Mouse (Mus musculus) kidney, embryonic 16.5 days (tissue): ENCODE results near the gene Bach2. TPM values are rescaled to one million over a fixed set of nuclear protein-coding genes. Genes with fewer than 3 reads are reported as not detected.
A peak's percentile ranks its signal among the peaks of the same experiment; 100 is the strongest.

Source experiments
- ATAC-seq: fragments of 200-750 bp; cut with Nextera tagmentation; 2 replicates; pipeline ENCODE4 v1.8.0; 2017; ENCODE audit warnings: moderate TSS enrichment; ENCODE audit not compliant: low FRiP score, low TSS enrichment
- H3K27ac ChIP-seq: fragments of 300-500 bp; sonication (generic); 2 replicates; pipeline ENCODE4 v1.5.1; 2014; ENCODE audit warnings: low read length
- H3K27me3 ChIP-seq: fragments of 300-500 bp; sonication (generic); 2 replicates; pipeline ENCODE4 v1.6.1; 2014; ENCODE audit warnings: low read length, control low read depth, mixed read lengths; ENCODE audit not compliant: insufficient read depth
- H3K36me3 ChIP-seq: fragments of 300-500 bp; sonication (generic); 2 replicates; pipeline ENCODE4 v1.6.1; 2014; ENCODE audit warnings: low read length, control low read depth, mixed read lengths; ENCODE audit not compliant: insufficient read depth
- H3K4me1 ChIP-seq: fragments of 300-500 bp; sonication (generic); 2 replicates; pipeline ENCODE4 v1.6.1; 2014; ENCODE audit warnings: low read length, control low read depth, mixed read lengths; ENCODE audit not compliant: insufficient read depth
- H3K4me2 ChIP-seq: fragments of 300-500 bp; sonication (generic); replicated peaks from 2 replicates; pipeline ENCODE4 v1.6.1; 2014; ENCODE audit warnings: low read depth, low read length
- H3K4me3 ChIP-seq: fragments of 300-500 bp; sonication (generic); 2 replicates; pipeline ENCODE4 v1.5.1; 2014; ENCODE audit warnings: mild to moderate bottlenecking, low read length
- H3K9ac ChIP-seq: fragments of 300-500 bp; sonication (generic); replicated peaks from 2 replicates; pipeline ENCODE4 v1.6.1; 2014; ENCODE audit warnings: low read length
- H3K9me3 ChIP-seq: fragments of 300-500 bp; sonication (generic); 2 replicates; pipeline ENCODE4 v1.6.1; 2016; ENCODE audit warnings: low read length, control low read depth
- WGBS: fragments of 180-500 bp; shearing (Covaris S2); extraction: QIAGEN DNeasy Blood & Tissue Kit; methylation state at CpG from one replicate; pipeline ENCODE4 v1.1.7; 2014; 5-methylcytosine and 5-hydroxymethylcytosine counted together
- polyA plus RNA-seq: library from polyadenylated mRNA; unstranded; fragments of >200 nt; fragmentation: Nextera tagmentation; extraction: Ambion mirVana; gene quantifications from 2 replicates; pipeline ENCODE4 v1.2.1, GENCODE M21; 2015

The Bach2 gene
- polyA plus RNA-seq, 1 experiment from 2014 or later, result 7.9 TPM

- H3K27me3 ChIP-seq, result no peaks in the 10 kb centered on the region
- H3K36me3 ChIP-seq, result no peaks in the 10 kb centered on the region
- H3K9me3 ChIP-seq, result no peaks in the 10 kb centered on the region
- peaks cover 55% of the 10 kb centered on the region for H3K4me1 ChIP-seq
- H3K4me2 ChIP-seq, result peak overlapping the region; percentile 45
- peak; percentile 49 for ATAC-seq
- no peak overlapping the region for H3K4me3 ChIP-seq
- peak overlapping the region; percentile 87 for H3K27ac ChIP-seq
- 36% methylated on average over 5 of the region's 5 CpGs for WGBS
- H3K9ac ChIP-seq, result peak overlapping the region; percentile 42; the same call in 1 of the 2 replicates
Measured at GRCm38 (mm10) chr4:32302668-32303067, 64.1 kb downstream of the Bach2 start.

DNA sequence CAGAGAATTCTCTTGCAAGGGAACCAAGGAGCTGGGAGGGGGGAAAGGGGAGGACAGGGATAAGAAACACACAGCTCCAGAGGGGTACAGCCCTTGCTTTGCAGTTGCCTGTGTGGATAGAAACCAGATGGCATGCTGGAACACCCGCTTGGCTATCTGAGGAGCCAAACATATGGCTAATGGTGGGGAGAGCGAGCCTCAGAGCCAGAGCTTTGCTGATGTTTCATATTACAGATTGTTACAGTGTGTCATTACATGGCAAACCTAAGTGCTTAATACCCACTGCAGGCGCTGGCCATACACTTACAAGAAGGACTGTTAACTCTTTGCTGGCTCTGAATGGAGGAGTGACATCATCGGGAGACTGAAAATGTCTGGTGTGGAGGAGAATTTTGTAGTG lies 64.5 kb downstream of the Bach2 start:
- Histone ChIP-seq H3K4me3 (no peak overlapping the region; the same call in 1 of the 2 replicates), H3K4me2 (peak overlapping the region; percentile 45), H3K27ac (peak overlapping the region; percentile 87), H3K9me3 (no peaks in the 10 kb centered on the region), H3K9ac (peak overlapping the region; percentile 42), H3K36me3 (no peaks in the 10 kb centered on the region), H3K4me1 (peaks cover 55% of the 10 kb centered on the region), H3K27me3 (no peaks in the 10 kb centered on the region)
- 7% methylated on average over 4 of the region's 4 CpGs for WGBS
- ATAC-seq, result peak; percentile 70

DNA sequence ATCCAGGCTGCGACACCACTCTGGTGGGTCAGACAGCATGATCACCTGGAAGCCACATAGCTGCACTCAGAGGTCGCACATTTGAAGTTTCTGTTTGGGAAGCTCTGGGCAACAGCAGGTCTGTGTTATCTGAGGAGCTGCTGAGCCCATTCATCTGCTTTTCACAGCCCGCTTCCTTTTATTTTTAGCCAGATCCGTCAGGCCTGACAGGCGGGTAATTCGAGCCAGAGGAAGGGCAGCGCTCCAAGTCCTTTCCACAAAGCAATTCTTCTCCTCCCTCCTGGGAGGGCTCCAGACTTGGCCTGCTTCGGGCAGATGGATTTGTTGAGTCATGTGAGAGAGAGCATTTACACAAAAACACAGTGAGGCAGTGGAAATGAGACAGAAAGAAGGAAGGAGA lies 65.1 kb downstream of the Bach2 start:
- peak overlapping the region; percentile 42; the same call in 1 of the 2 replicates for H3K9ac ChIP-seq
- H3K36me3 ChIP-seq, result no peaks in the 10 kb centered on the region
- WGBS, result under 1% methylated on average over 8 of the region's 8 CpGs
- ATAC-seq, result peak; percentile 83
- peak overlapping the region; percentile 45 for H3K4me2 ChIP-seq
- no peaks in the 10 kb centered on the region for H3K9me3 ChIP-seq
- peak overlapping the region; percentile 87 for H3K27ac ChIP-seq
- peaks cover 56% of the 10 kb centered on the region for H3K4me1 ChIP-seq
- H3K4me3 ChIP-seq, result no peak overlapping the region
- no peaks in the 10 kb centered on the region for H3K27me3 ChIP-seq

- Histone ChIP-seq H3K27me3 (no peaks in the 10 kb centered on the region), H3K9ac (no peak overlapping the region), H3K4me2 (peak overlapping the region; percentile 11), H3K36me3 (no peaks in the 10 kb centered on the region), H3K27ac (peak overlapping the region; percentile 90), H3K4me1 (peaks cover 53% of the 10 kb centered on the region), H3K4me3 (no peak overlapping the region), H3K9me3 (no peaks in the 10 kb centered on the region)
- WGBS, result 22% methylated on average over 6 of the region's 6 CpGs
- peak; percentile 39; the same call in 1 of the 2 replicates for ATAC-seq
Measured at GRCm38 (mm10) chr4:32304221-32304703, 65.7 kb downstream of the Bach2 start.

- Histone ChIP-seq H3K4me2 (peak overlapping the region; percentile 11; the same call in 1 of the 2 replicates), H3K9me3 (no peaks in the 10 kb centered on the region), H3K9ac (no peak overlapping the region), H3K27ac (peak overlapping the region; percentile 90), H3K27me3 (no peaks in the 10 kb centered on the region), H3K4me3 (no peak overlapping the region), H3K4me1 (peaks cover 53% of the 10 kb centered on the region), H3K36me3 (no peaks in the 10 kb centered on the region)
- ATAC-seq, result no peak
- 34% methylated on average over 18 of the region's 18 CpGs for WGBS
Measured at GRCm38 (mm10) chr4:32305036-32305615, 66.5 kb downstream of the Bach2 start.

- H3K4me1 ChIP-seq, result peaks cover 53% of the 10 kb centered on the region
- 74% methylated on average over 6 of the region's 6 CpGs for WGBS
- no peaks in the 10 kb centered on the region for H3K36me3 ChIP-seq
- no peak overlapping the region for H3K4me3 ChIP-seq
- no peak overlapping the region for H3K9ac ChIP-seq
- no peaks in the 10 kb centered on the region for H3K27me3 ChIP-seq
- no peaks in the 10 kb centered on the region for H3K9me3 ChIP-seq
- ATAC-seq, result no peak
- peak overlapping the region; percentile 47 for H3K27ac ChIP-seq
- H3K4me2 ChIP-seq, result peak overlapping the region; percentile 11; the same call in 1 of the 2 replicates
Measured at GRCm38 (mm10) chr4:32305683-32306082, 67.1 kb downstream of the Bach2 start.

DNA sequence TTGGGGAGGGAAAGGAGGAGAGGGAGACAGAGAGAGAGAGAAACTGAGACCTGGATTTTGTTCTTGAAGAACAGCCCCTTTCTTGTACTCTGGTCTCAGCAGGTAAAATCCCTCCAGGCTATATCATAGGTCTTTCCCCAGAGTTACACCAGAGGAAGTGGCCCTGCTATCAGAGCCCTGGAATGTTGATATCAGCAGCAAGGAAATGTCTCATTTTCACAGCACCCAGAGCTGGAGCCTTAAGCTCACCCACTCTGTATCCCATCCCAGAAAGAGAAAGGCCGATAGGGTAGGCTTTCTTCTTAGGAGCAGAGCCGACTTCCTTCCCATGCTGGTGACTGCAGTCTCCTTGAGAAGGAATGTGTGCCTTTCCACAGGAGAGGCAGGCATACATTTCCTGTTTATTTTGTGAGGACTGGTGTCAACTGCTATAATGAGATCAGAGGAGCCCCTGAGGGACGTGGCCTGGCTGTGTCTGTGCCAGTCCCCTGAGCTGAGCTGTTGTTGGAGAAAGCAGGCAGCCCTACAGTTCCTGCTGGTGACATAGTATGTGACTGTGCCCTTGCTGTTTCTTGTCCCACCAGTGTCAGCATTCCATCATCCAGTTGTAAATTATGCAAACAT lies 67.7 kb downstream of the Bach2 start:
- Histone ChIP-seq H3K9me3 (no peaks in the 10 kb centered on the region), H3K9ac (no peak overlapping the region), H3K27me3 (no peaks in the 10 kb centered on the region), H3K4me2 (no peak overlapping the region), H3K27ac (peak overlapping the region; percentile 17; the same call in 1 of the 2 replicates), H3K4me1 (peaks cover 53% of the 10 kb centered on the region), H3K4me3 (no peak overlapping the region), H3K36me3 (no peaks in the 10 kb centered on the region)
- 18% methylated on average over 3 of the region's 3 CpGs for WGBS
- peak; percentile 20; the same call in 1 of the 2 replicates for ATAC-seq

GRCm38 (mm10) chr4:32307215-32307614 lies 68.6 kb downstream of the Bach2 start:
- H3K27me3 ChIP-seq, result no peaks in the 10 kb centered on the region
- H3K4me1 ChIP-seq, result peaks cover 56% of the 10 kb centered on the region
- H3K9ac ChIP-seq, result no peak overlapping the region
- H3K4me2 ChIP-seq, result no peak overlapping the region
- H3K27ac ChIP-seq, result no peak overlapping the region
- H3K36me3 ChIP-seq, result no peaks in the 10 kb centered on the region
- no peak for ATAC-seq
- WGBS, result 87% methylated on average over 5 of the region's 5 CpGs
- no peaks in the 10 kb centered on the region for H3K9me3 ChIP-seq
- H3K4me3 ChIP-seq, result no peak overlapping the region

DNA sequence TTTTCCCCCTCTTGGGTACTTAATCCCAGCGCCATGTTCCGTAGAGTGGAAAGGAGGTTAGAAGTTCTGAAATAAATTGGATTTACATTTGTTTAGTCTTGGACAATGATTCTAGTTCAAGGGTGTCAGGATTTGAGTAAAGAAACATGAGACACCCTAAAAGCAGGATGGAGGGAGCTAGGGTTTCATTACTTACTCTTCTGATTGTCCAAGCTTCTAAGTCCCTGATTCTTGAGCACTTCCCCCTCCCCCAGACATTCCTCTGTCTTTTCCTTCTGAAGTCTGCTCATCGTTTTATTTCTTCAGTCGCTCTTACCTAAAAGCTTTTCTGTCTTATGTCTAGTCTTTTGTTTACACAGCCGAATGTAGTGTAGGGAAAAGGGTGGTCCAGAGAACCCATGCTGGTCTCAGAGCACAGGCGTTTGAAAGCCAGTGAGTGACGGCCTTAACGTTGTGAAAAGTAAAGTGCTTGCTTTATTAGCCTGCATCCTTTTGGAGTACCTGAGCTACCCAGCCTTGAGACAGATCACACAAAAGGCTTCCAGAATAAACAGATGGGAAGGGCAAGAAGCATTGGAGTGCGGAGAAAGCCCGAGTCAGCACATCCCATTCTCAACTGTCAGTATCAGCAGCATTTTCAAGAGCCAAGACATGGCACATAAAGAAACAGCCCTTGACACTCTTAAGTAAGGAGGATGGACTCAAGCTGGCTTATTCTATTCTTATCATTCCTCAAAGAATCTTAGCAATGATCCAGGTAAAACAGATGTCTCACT lies 73.8 kb downstream of the Bach2 start:
- Histone ChIP-seq H3K27ac (no peak overlapping the region), H3K4me2 (no peak overlapping the region), H3K36me3 (peaks cover 6% of the 10 kb centered on the region), H3K4me3 (no peak overlapping the region), H3K9ac (no peak overlapping the region), H3K27me3 (no peaks in the 10 kb centered on the region), H3K4me1 (0 out of 2 replicates have a peak, but pooled peaks cover 8% of the 10 kb centered on the region), H3K9me3 (peaks cover 3% of the 10 kb centered on the region; the same call in 1 of the 2 replicates)
- ATAC-seq, result peak; percentile 53; the same call in 1 of the 2 replicates
- 36% methylated on average over 10 of the region's 10 CpGs for WGBS
